Mouse (Mus musculus): Measurements from ENCODE around the gene Ankib1. TPM values are rescaled to one million over a fixed set of nuclear protein-coding genes. Genes with fewer than 3 reads are reported as not detected.

Ankib1 gene
- total RNA-seq, 2 experiments from 2014 or later = 17.0 to 19.3 TPM

GRCm38 (mm10) chr5:3651621-3652020 lies 151.1 kb downstream of the Ankib1 start:
- no peak for DNase-seq
- no peak overlapping the region for H3K27ac ChIP-seq
- TF ChIP-seq CTCF (IDR thresholded peaks at IDR 0.05) = no peak
- H3K4me3 ChIP-seq = no peak overlapping the region
- intact Hi-C loops (cut with DNase I) = no loop called here

GRCm38 (mm10) chr5:3650881-3651280 lies 151.8 kb downstream of the Ankib1 start, which contains the start of gene Tmbim7:
Gene Tmbim7, plus strand, starts transcription at chr5:3651181.
- intact Hi-C loops (cut with DNase I) = no loop called here
- DNase-seq = no peak
- TF ChIP-seq CTCF (IDR thresholded peaks at IDR 0.05) = no peak
- no peak within 1 kb of the TSS for H3K27ac ChIP-seq
- H3K4me3 ChIP-seq = no peak within 1 kb of the TSS

- H3K4me3 ChIP-seq = no peak overlapping the region
- TF ChIP-seq CTCF (IDR thresholded peaks at IDR 0.05) = no peak
- H3K27ac ChIP-seq = no peak overlapping the region
- no peak for DNase-seq
- intact Hi-C loops (cut with DNase I) = loop anchor here (5.0 to 10.0 kb wide), 2 partner anchors 153 to 456 kb away; partner anchors contain the start of genes Ankib1, Cyp51 and Krit1
These were observed 153.9 kb downstream of the Ankib1 start for GRCm38 (mm10) chr5:3648849-3649210.

- no peak for DNase-seq
- intact Hi-C loops (cut with DNase I) = loop anchor here (5.0 to 10.0 kb wide), 2 partner anchors 154 to 456 kb away; partner anchors contain the start of genes Ankib1, Cyp51 and Krit1
- peak overlapping the region; percentile 85 for H3K4me3 ChIP-seq
- peak overlapping the region; percentile 68 for H3K27ac ChIP-seq
- no peak for TF ChIP-seq CTCF (IDR thresholded peaks at IDR 0.05)
These were observed 154.4 kb downstream of the Ankib1 start for GRCm38 (mm10) chr5:3648206-3648848.

- TF ChIP-seq CTCF (IDR thresholded peaks at IDR 0.05) = peak; percentile 24
- Histone ChIP-seq H3K4me3 (peak overlapping the region; percentile 85), H3K27ac (peak overlapping the region; percentile 90)
- intact Hi-C loops (cut with DNase I) = loop anchor here (5.0 to 10.0 kb wide), 2 partner anchors 155 to 457 kb away; partner anchors contain the start of genes Ankib1, Cyp51 and Krit1
- DNase-seq = peak; percentile 95
These were observed 155.0 kb downstream of the Ankib1 start for GRCm38 (mm10) chr5:3647708-3648121.

GRCm38 (mm10) chr5:3646991-3647707 lies 155.6 kb downstream of the Ankib1 start:
- peak; percentile 72 for TF ChIP-seq CTCF (IDR thresholded peaks at IDR 0.05)
- DNase-seq = peak; percentile 53
- intact Hi-C loops (cut with DNase I) = loop anchor here (5.0 to 10.0 kb wide), 2 partner anchors 155 to 458 kb away; partner anchors contain the start of genes Ankib1, Cyp51 and Krit1

GRCm38 (mm10) chr5:3646539-3646938 lies 156.2 kb downstream of the Ankib1 start:
- DNase-seq = no peak
- TF ChIP-seq CTCF (IDR thresholded peaks at IDR 0.05) = no peak
- intact Hi-C loops (cut with DNase I) = loop anchor here (5.0 to 10.0 kb wide), 2 partner anchors 156 to 458 kb away; partner anchors contain the start of genes Ankib1, Cyp51 and Krit1
- H3K4me3 ChIP-seq = peak overlapping the region; percentile 85
- H3K27ac ChIP-seq = peak overlapping the region; percentile 90

More at GRCm38 (mm10) chr5:3646991-3647707, 155.6 kb downstream of the Ankib1 start:
- Histone ChIP-seq H3K4me3 (peak overlapping the region; percentile 85), H3K27ac (peak overlapping the region; percentile 90)

- no peak for DNase-seq
- Histone ChIP-seq H3K4me3 (no peak overlapping the region), H3K27ac (no peak overlapping the region)
- TF ChIP-seq CTCF (IDR thresholded peaks at IDR 0.05) = no peak
- intact Hi-C loops (cut with DNase I) = loop anchor here (5.0 to 10.0 kb wide), 2 partner anchors 157 to 459 kb away; partner anchors contain the start of genes Ankib1, Cyp51 and Krit1
These were observed 157.4 kb downstream of the Ankib1 start for GRCm38 (mm10) chr5:3645326-3645725.

GRCm38 (mm10) chr5:3644621-3645020 lies 158.1 kb downstream of the Ankib1 start:
- intact Hi-C loops (cut with DNase I) = loop anchor here (5.0 to 10.0 kb wide), 2 partner anchors 158 to 460 kb away; partner anchors contain the start of genes Ankib1, Cyp51 and Krit1
- no peak for TF ChIP-seq CTCF (IDR thresholded peaks at IDR 0.05)
- Histone ChIP-seq H3K27ac (no peak overlapping the region), H3K4me3 (no peak overlapping the region)
- DNase-seq = no peak

Small RNAs within 50 kb of the gene (microRNA-seq; reads per million reads assigned to microRNA genes)
- gene Gm22926 (not detected), gene Gm26238 (not detected)

Other genes with a start within 250 kb of the Ankib1 start
- 1 to 10 TPM; 5.0 to 6.1 TPM for gene 1700109H08Rik, start 231.4 kb downstream of the Ankib1 start, total RNA-seq (2021)
- 1 to 10 TPM; 8.3 to 8.7 TPM for gene Pex1, start 206.9 kb downstream of the Ankib1 start, total RNA-seq (2021)
- gene Rbm48, start 206.3 kb downstream of the Ankib1 start, total RNA-seq (2021) = 1 to 10 TPM; 5.3 to 8.5 TPM
- gene Tmbim7, start 151.7 kb downstream of the Ankib1 start, total RNA-seq (2021) = not detected
- gene Gatad1, start 145.7 kb downstream of the Ankib1 start, total RNA-seq (2021) = 100 to 1,000 TPM in 1 of 2 experiments, 10 to 100 TPM in 1; 91.4 to 100 TPM
- 10 to 100 TPM; 15.4 to 21.3 TPM for gene Krit1, start 259 bp upstream of the Ankib1 start, total RNA-seq (2021)
- gene Lrrd1, start 42.2 kb upstream of the Ankib1 start, total RNA-seq (2021) = not detected
- gene Mterf1a, start 91.0 kb upstream of the Ankib1 start, total RNA-seq (2021) = 1 to 10 TPM; 1.8 to 1.9 TPM
- gene Akap9, start 125.1 kb upstream of the Ankib1 start, total RNA-seq (2021) = 10 to 100 TPM; 50.2 to 51.8 TPM

All from gastrocnemius, adult 2 months (tissue).